Mouse (Mus musculus): Measurements from ENCODE around the gene Tmem167b.

Gene Tmem167b

DNA sequence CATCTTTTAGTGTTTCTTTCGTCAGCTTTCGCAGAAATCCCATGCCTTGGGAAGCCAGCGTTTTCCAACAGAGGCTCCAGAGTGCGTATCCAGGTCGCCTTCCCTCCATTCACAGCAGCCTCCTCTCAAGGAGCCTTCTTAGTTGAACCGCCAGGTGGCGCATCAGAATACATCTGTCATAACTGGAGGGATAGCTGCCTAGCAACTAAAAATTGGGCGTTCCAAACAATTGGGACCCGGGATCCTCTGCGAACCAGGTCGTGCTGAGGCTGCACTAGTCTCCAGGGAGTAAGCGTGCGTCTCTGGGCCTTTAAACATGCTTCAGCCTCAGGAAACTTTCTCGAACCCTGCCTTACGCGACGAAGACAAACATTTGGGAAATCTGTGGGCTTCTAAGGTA is 25.0 kb downstream of the Tmem167b start:
- no peak for DNase-seq (ENCODE audit: extremely low read depth, low read depth, low spot score)

DNA sequence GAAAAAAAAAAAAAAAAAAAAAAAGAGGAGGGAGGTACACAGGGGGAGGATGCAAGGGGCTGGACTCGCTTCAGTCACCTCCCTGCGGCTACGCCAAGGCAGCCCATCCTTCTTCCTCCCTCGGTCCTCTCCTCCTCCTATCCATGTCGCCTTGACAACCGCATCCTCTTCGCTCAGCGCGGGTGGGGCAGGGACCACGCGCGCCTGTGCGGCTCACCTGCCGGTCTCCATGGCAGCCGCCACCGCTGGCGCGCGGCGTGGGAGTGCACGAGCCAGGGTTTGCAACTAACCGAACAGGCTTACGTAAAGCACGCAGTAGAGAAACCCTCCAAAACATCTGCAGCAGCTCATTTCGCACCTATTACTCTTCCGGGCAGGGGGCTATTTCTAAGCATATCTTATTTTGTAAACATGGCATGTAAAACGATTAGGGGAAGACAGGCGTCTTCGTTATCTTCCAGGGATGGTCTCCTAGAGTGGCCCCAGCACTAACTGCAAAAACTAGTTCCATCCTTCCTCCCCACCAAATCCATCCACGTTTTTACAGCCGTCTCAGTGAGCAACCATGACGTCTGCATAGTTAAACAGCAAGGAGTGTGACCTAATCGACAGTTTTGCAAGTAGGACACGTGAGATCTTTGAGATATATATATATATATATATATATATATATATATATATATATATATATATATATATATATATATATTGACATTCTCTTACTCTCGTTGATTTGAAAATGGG is 25.6 kb downstream of the Tmem167b start, which contains the start of gene 5330417C22Rik:
5330417C22Rik (minus strand) TSS at position 20 of the 744 bp plus-strand sequence.
- no peak for DNase-seq (ENCODE audit: extremely low read depth, low read depth, low spot score)

DNA sequence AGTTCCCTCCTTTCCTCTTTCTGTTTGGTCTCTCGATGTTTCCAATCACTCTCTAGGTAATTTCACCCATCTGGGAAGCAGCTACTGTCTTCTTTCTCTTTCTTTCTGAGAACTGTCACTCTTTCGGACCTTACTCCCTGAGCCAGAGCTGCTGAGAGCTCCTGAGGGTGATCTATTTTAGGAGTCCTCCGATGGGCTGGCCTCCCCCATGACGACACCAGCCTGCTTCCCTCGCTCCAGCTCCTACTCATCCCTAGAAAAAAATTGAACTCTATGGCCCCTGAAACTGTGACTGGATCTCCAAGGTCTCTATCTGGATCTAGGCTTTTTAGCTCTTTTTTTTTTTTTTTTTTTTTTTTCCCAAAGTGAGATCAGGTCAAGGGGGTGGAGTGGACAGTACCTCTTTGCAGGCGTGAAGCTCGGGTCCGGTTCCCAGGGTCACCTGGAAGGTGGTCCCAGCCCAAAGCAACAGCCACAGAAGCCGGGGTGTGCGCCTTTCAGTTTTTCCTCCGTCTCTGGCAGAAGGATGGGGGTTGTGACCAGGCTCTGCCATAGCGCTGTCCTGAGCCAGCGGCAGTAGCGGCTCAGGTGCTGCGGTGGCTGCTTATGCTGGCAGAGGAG is 26.3 kb downstream of the Tmem167b start:
- DNase-seq (ENCODE audit: extremely low read depth, low read depth, low spot score): no peak

DNA sequence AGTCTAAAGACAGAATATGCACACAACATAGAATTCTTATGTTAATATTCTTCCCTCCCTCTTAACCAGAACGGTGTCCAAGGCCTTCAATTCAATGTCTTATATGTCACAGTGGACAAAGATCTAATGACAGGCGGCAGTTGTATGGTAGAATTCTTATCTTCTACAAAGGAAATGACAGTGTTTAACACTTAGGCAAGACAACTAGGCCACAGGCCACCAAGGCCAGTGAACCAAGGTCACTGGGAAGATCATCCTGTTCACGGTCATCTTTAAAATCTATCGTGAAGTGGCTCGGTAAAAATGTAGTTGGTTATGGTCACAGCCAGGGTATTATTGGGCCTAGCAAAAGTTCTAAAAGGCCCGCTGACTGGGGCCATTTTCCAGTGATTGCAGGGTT is 28.3 kb downstream of the Tmem167b start, which contains the start of gene 1700013F07Rik:
1700013F07Rik (plus strand) TSS at position 200 of the 400 bp plus-strand sequence.
- no peak for DNase-seq (ENCODE audit: extremely low read depth, low read depth, low spot score)

DNA sequence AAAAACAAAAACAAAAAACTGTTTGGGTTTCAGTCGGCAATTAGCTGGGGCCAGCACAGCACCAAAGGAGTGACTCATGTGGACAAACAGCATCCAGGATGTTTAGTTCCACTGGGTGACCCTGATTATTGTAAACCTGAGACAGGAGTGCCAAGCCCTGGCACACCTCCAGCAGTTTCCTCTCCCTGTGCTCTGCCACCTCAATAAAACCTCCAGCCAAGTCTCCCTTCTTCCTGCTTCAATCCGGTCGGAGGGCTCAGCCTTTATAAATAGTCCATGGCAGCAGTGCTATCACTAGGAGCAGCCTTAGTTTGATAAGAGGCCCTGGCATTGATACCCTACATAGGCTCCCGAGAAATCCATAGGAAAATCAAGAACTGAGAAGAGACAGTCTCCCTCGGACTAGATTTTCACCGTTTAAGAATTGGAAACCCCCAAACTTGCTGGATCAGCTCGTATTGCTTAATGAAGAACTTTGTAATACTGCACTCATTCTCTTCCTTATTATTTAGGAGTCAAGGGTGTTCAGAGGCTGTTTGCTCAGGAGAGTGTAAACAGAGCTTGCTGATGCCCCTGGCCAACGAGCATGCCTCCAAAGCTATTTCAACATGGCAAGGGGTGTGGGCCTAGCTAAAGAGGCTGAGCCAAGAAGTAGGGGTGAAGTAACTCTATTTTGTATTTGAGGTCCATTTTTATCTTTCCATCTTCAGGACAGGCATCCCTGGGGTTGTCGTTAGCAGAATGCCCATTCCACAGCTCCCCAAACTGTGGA is 29.0 kb downstream of the Tmem167b start:
- DNase-seq (ENCODE audit: extremely low read depth, low read depth, low spot score): no peak

DNA sequence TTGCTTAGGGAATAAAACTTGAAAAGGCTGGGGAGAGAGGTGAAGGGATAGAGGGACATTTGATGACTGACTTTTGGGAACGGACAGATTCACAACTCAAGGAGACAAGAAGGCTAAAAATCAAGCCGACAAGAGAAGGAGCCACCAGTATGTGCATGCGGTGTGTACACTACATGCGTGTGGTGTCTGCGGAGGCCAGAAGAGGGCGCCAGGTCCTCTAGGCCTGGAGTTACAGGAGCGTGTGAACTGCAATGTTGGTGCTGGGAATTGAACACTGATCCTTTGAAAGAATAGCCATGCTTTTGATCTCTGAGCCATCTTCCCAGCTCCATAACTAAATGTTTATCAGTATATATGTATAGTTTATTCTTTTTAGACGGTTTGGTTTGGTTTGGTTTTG is 33.8 kb downstream of the Tmem167b start:
- no peak for DNase-seq (ENCODE audit: extremely low read depth, low read depth, low spot score)

DNA sequence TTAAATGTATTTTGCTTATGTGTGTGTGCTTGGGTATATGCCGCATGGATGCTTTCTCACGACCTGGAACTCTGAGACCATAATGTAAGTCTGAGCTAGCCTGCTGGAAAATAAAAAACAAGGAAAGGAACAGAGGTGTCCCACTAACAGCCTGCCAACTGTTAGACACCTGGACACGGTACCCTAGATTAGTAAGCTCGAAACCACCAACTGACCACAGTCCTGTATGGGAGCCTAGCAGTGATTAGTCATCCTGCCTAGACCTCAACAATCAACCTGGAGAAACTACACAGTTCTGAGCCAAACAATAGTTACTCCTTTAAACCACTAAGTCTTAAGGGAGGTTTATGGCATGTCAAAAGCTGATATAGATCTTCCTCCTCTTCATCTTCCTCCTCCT is 38.9 kb downstream of the Tmem167b start:
- no peak for DNase-seq (ENCODE audit: extremely low read depth, low read depth, low spot score)

DNA sequence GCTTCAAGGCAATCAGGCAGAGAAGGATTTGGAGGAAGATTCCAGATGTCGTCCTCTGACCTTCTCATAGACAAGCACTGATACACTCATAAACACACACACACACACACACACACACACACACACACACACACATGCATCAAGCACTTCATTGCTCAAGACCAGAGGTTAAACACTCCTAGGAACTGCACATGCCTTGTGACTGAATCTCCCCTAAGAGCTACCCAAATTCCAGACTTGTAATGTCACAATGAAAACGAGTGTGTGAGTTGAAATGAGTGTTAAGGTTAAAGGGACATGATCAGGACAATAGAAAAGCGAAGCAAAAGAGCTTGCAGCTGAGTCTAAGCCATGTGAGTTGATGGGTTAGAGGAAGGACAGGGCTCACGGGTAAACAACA is 44.0 kb downstream of the Tmem167b start:
- no peak for DNase-seq (ENCODE audit: extremely low read depth, low read depth, low spot score)

DNA sequence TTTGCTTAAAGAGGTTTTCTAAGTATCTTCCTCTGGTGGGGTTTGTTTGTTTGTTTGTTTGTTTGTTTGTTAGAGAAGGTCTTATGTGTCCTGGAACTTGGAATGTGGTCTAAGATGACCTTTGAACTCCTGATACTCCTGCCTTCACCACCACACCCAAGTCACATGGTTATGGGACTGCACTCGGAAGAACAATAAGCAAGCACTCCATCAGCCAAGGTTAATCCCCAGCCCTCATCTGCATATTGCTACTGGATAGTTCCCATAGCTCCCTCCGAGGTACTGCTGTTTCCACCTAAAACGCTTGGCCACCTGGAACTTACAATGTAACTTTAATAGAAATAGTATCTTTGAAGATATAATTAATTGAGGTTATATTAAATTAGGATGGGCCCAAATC is 48.8 kb downstream of the Tmem167b start:
- DNase-seq (ENCODE audit: extremely low read depth, low read depth, low spot score): no peak

DNA sequence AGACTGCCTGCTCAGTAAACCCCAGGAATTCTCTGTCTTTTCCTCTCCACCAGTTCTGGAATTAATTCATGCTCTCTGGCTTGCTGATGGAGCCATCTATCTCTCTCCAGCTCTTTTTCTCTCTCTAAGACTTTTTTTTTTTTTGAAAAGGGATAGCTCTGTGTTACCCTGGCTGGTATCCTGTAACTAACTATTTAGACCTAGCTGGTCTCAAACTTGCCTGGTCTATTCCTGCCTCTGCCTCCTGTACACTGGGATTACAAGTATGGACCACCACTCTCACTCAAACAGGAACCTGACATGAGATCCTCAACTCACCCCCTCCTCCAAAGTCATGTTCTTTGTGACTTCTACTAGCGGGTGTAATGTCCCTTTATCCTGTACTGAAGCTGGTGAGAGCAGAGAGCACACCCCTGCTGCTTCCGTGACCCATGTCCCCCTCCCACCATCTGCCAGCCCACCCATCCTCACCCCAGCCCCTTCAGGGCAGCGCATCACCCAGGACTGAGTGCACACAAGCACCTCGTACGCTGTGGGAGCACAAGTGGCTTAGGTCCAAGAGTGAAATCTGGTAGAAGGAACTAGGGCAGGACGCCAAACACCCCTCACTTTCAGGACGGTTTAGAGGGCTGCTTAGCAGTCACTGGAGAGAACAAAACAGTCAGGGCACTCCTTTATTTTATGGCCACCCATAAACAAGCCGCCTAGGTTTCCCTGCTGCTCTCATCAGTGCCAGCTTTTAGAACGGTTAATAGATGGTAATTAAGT is 51.4 kb downstream of the Tmem167b start:
- DNase-seq (ENCODE audit: extremely low read depth, low read depth, low spot score): no peak

DNA sequence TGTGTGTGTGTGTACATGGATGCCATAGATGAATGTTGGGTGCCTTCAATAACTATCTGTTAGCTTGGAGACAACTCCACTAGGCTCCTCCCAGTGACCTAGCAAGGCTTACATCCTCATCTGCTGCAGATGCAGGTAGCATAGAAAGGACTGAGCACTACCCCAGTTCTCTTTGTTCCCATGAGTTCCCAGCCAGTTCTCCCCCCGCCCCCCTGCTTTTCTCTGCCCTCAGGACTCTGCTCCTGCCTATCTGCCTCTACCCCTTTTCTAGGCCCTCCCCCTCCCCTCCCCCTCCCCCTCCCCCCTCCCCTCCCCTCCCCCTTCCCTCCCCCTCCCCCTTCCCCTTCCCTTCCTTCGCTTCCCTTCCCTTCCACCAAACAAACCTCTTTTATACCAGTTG is 52.1 kb downstream of the Tmem167b start:
- DNase-seq (ENCODE audit: extremely low read depth, low read depth, low spot score): no peak

DNA sequence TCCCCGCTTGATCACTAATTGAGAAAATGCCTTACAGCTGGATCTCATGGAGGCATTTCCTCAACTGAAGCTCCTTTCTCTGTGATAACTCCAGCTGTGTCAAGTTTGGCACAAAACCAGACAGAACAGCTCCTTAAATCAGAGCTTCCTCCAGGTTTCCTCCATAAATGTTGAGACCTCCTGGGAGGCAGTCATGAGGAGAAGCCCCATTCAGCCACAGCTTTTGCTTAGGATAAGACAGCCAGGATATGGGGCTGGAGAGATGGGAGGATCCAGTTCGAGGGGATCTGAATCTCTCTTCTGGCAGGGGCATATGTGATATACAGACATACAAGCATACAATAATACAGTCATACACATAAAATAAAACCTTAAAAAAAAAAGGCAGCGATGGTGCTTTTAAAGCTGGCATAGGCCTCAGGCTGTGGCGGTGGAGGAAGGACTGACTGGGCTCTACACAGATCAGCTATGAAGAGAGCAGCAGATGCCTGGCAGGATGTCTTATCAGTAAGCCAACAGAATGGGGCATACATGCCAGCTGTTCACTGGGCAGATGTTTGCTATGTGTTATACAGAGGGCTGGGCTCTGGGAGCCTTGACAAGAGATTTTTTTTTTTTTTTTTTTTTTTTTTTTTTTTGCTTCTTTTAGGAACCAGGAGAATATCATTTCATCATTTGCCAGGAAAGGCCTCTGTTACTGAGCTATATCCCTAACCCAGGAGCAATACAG is 53.4 kb downstream of the Tmem167b start:
- no peak for DNase-seq (ENCODE audit: extremely low read depth, low read depth, low spot score)
